Mouse (Mus musculus): ENCODE data around the gene 4930451I11Rik.

GRCm38 (mm10) chr7:126807405-126807804 lies 24.0 kb downstream of the 4930451I11Rik start:
- TF ChIP-seq CTCF (IDR thresholded peaks at IDR 0.05; ENCODE audit: low read depth, low read length) (no peak), POLR2A (IDR thresholded peaks at IDR 0.05; ENCODE audit: extremely low read depth, insufficient read depth, low read length) (no peak)
